Mouse (Mus musculus): ENCODE data around the gene Rest. TPM values are rescaled to one million over a fixed set of nuclear protein-coding genes. Genes with fewer than 3 reads are reported as not detected.
A peak's percentile ranks its signal among the peaks of the same experiment; 100 is the strongest.

Rest gene
- polyA plus RNA-seq, 1 experiment from 2014 or later: 20.4 TPM

DNA sequence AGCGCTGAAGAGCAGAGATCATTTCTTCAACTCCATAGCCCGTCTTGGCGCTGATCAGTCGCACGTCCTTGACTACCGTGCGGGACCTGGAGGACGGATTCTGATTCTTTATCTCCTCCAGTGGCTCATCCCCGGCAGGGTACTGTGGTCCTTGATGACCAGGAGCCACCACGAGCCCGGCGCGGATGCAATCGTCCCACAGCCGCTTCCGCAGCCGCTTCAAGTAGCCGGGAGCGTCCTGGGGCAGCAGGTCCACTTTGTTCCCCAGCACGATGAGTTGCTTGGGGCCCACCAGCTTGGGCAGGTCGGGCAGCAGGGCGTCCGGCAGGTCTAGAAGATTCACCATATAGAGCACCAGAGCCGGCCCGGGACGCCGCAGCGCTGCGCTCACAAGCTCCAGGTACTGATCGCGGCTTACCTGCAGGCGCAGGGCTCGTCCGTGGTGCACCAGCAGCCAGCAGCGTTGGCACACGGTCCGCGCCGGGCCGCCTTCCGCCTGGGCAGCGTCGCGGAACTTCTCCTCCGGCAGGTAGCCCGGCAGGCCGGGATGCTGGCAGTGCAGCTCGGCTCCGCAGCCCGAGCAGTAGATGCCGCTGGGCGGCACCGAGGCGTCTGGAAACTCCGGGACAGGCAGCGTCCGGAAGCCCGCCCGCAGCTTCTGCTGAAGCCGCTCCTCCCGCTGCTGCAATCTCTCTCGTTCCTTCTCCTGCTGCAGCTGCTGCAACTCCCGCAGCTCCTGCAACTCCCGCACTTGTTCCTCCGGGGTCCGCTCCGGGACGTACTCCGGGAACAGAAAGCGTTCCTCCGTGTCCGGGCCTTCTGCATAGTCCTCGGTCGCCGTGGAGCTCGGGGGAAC is 44.0 kb downstream of the Rest start:
- Histone ChIP-seq H3K4me3 (ENCODE audit: low read depth, low read length) (peak overlapping the region; percentile 81), H3K9me3 (ENCODE audit: low read length) (no peaks in the 10 kb centered on the region), H3K36me3 (ENCODE audit: insufficient read depth, low read length) (peaks cover 3% of the 10 kb centered on the region; the same call in 1 of the 2 replicates), H3K4me1 (ENCODE audit: insufficient read depth, low read depth, low read length) (peaks cover 15% of the 10 kb centered on the region; the same call in 1 of the 2 replicates), H3K9ac (replicated peaks; ENCODE audit: low read depth) (peak overlapping the region; percentile 44), H3K27me3 (replicated peaks; ENCODE audit: insufficient read depth, low read length) (no peaks in the 10 kb centered on the region), H3K27ac (ENCODE audit: low read length) (0 out of 2 replicates have a peak overlapping the region, but pooled peaks have one; percentile 5), H3K4me2 (replicated peaks; ENCODE audit: low read depth, low read length) (peak overlapping the region; percentile 100)
- WGBS: under 1% methylated on average over 73 of the region's 76 CpGs
- DNase-seq (ENCODE audit: low spot score): peak; percentile 43
- ATAC-seq: peak; percentile 14
- TF ChIP-seq EP300 (IDR thresholded peaks at IDR 0.05): no peak
- TF ChIP-seq CTCF (IDR thresholded peaks at IDR 0.05): no peak

DNA sequence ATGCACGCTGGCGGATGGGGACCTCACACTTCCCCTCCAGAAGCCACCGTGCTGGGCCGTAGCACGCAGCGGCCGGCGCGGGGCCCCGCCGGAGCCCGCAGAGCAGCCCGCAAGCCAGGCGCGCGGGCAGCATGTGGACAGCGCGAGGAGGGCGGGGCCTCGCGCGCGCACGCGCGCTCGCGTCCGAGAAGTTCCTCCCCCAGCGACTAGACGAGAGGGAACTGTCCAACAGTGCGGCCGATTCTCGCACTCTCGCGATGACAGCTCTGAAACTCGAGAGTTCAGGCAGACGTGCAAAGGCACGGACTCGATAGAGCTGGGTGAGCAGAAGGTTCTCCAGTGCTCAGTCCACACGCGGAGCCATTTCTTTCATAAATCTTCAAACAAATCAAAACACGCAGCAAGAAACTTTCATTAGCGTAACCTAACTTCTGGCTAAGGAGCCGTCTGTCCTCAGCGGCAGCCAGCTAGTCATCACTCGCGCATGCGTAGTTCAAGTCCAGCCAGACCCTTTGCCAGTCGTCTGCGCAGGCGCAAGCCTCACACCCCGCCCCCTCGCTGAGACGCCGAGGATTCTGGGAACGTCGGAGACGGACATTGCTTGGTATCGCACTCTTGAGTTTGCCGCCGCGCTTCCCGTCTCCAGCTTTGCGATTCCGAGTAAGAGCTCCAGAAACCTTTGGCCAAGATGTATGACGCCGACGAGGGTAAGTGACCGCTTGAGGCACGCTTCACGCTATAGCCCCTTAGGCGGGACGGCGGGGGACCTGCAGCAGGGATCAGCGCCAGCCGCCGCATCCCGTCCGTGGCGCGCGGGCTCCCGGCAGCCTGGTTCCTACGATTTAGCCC is 44.9 kb downstream of the Rest start, which contains the start of the genes Noa1 and Polr2b:
Gene Noa1, minus strand, starts transcription at position 161 of the 849 bp plus-strand sequence.
Gene Polr2b, plus strand, starts transcription at position 224 of the 849 bp plus-strand sequence.
- no peaks in the 10 kb centered on the region for H3K9me3 ChIP-seq (ENCODE audit: low read length)
- peaks cover 15% of the 10 kb centered on the region; the same call in 1 of the 2 replicates for H3K4me1 ChIP-seq (ENCODE audit: insufficient read depth, low read depth, low read length)
- DNase-seq (ENCODE audit: low spot score): peak; percentile 99
- peaks cover 3% of the 10 kb centered on the region; the same call in 1 of the 2 replicates for H3K36me3 ChIP-seq (ENCODE audit: insufficient read depth, low read length)
- no peaks in the 10 kb centered on the region for H3K27me3 ChIP-seq (replicated peaks; ENCODE audit: insufficient read depth, low read length)
- peak within 1 kb of the TSS; percentile 63 for H3K9ac ChIP-seq (replicated peaks; ENCODE audit: low read depth)
- H3K4me2 ChIP-seq (replicated peaks; ENCODE audit: low read depth, low read length): peak within 1 kb of the TSS; percentile 100
- TF ChIP-seq EP300 (IDR thresholded peaks at IDR 0.05) (no peak; the same call in 1 of the 2 replicates), CTCF (IDR thresholded peaks at IDR 0.05) (peak; percentile 23)
- peak within 1 kb of the TSS; percentile 88 for H3K27ac ChIP-seq (ENCODE audit: low read length)
- WGBS: under 1% methylated on average over 84 of the region's 85 CpGs
- peak within 1 kb of the TSS; percentile 81 for H3K4me3 ChIP-seq (ENCODE audit: low read depth, low read length)
- ATAC-seq: peak; percentile 96

DNA sequence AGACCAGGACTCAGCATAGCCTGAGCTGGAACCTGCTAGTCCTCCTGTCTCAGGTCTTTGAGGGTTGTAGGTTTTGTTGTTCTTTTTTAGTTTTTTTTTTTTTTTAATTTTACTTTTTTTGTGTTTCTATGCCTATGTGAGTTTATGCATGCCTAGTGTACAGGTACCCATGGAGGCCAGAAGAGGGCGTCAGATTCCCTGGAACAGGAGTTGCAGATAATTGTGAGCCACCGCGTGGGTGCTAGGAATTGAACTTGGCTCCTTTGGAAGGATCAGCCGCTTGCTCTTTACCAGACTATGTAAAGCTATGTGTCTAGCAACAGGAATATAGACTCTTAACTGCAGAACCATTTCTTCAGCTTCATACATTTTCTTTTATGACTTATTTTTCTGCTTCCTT is 48.9 kb downstream of the Rest start:
- no peak overlapping the region for H3K9ac ChIP-seq (replicated peaks; ENCODE audit: low read depth)
- no peak for ATAC-seq
- TF ChIP-seq CTCF (IDR thresholded peaks at IDR 0.05): no peak
- TF ChIP-seq EP300 (IDR thresholded peaks at IDR 0.05): no peak
- H3K36me3 ChIP-seq (ENCODE audit: insufficient read depth, low read length): peaks cover 17% of the 10 kb centered on the region; the same call in 1 of the 2 replicates
- 0 out of 2 replicates have a peak, but pooled peaks cover 3% of the 10 kb centered on the region for H3K4me1 ChIP-seq (ENCODE audit: insufficient read depth, low read depth, low read length)
- no peak overlapping the region for H3K27ac ChIP-seq (ENCODE audit: low read length)
- H3K4me2 ChIP-seq (replicated peaks; ENCODE audit: low read depth, low read length): no peak overlapping the region
- WGBS: 94% methylated on average over 4 of the region's 4 CpGs
- no peak overlapping the region for H3K4me3 ChIP-seq (ENCODE audit: low read depth, low read length)
- no peak for DNase-seq (ENCODE audit: low spot score)
- no peaks in the 10 kb centered on the region for H3K27me3 ChIP-seq (replicated peaks; ENCODE audit: insufficient read depth, low read length)
- H3K9me3 ChIP-seq (ENCODE audit: low read length): no peaks in the 10 kb centered on the region

DNA sequence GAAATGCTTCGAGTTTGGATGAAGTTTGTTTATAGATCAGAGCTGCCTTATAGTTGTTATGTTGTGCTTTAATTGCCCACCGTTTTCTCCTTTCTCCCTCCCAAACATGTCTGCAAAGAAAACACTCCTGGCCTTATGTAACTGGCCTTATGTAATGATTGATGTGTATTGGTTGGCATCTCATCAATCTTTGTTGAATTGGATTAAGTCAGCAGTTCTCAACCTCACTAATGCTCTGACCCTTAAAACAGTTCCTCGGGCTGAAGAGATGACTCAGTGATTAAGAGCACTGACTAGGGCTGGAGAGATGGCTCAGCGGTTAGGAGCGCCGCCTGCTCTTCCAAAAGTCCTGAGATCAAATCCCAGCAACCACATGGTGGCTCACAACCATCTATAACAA is 49.7 kb downstream of the Rest start:
- H3K27me3 ChIP-seq (replicated peaks; ENCODE audit: insufficient read depth, low read length): no peaks in the 10 kb centered on the region
- TF ChIP-seq EP300 (IDR thresholded peaks at IDR 0.05): no peak
- TF ChIP-seq CTCF (IDR thresholded peaks at IDR 0.05): no peak
- no peak for ATAC-seq
- H3K4me2 ChIP-seq (replicated peaks; ENCODE audit: low read depth, low read length): no peak overlapping the region
- no peaks in the 10 kb centered on the region for H3K9me3 ChIP-seq (ENCODE audit: low read length)
- no peak for DNase-seq (ENCODE audit: low spot score)
- peaks cover 19% of the 10 kb centered on the region; the same call in 1 of the 2 replicates for H3K36me3 ChIP-seq (ENCODE audit: insufficient read depth, low read length)
- no peaks in the 10 kb centered on the region for H3K4me1 ChIP-seq (ENCODE audit: insufficient read depth, low read depth, low read length)
- H3K27ac ChIP-seq (ENCODE audit: low read length): no peak overlapping the region
- no peak overlapping the region for H3K4me3 ChIP-seq (ENCODE audit: low read depth, low read length)
- H3K9ac ChIP-seq (replicated peaks; ENCODE audit: low read depth): no peak overlapping the region
- WGBS: 76% methylated on average over 6 of the region's 6 CpGs

DNA sequence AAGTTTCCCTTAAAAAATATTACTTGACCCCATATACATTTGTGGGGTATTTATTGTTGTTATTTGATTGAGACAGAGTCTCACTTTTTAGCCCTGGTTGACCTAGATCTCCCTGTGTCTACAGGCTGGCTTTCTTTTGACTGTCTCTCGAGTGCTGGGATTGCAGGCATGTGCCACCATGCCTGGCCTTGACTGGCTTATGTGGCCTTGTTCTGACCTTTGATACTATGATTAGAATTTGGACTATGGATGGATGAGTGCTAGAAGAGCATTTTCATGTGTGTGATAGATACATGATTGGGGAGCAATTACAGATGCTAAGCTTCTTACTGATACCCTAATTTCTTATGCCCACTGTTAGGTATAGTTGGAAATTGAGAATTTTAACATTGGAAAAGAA is 59.6 kb downstream of the Rest start:
- Histone ChIP-seq H3K9me3 (ENCODE audit: low read length) (no peaks in the 10 kb centered on the region), H3K27ac (ENCODE audit: low read length) (no peak overlapping the region), H3K4me2 (replicated peaks; ENCODE audit: low read depth, low read length) (no peak overlapping the region), H3K36me3 (ENCODE audit: insufficient read depth, low read length) (peaks cover 56% of the 10 kb centered on the region), H3K9ac (replicated peaks; ENCODE audit: low read depth) (no peak overlapping the region), H3K27me3 (replicated peaks; ENCODE audit: insufficient read depth, low read length) (no peaks in the 10 kb centered on the region), H3K4me1 (ENCODE audit: insufficient read depth, low read depth, low read length) (no peaks in the 10 kb centered on the region), H3K4me3 (ENCODE audit: low read depth, low read length) (no peak overlapping the region)
- no peak for DNase-seq (ENCODE audit: low spot score)
- ATAC-seq: no peak
- TF ChIP-seq EP300 (IDR thresholded peaks at IDR 0.05) (no peak), CTCF (IDR thresholded peaks at IDR 0.05) (no peak)
- 88% methylated on average over 1 of the region's 1 CpGs for WGBS

DNA sequence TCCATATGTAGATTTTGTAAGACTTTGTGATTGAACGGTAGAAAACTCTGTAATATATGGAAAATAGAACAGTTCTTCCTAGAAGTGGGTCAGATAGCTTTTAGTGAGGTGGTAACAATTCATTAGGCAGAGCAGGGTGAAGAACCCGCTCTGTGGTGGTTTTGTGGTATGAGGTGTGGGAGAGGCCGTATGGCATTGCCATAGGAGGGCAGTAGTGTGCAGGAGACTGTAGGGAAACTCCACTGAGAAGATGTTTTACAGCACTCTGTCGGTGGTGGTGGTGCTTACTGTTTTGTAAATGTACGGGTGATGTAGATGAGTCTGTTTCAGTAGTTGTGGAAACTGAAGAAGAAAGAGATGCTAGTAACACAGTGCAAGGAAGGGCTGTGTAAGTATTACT is 64.9 kb downstream of the Rest start:
- Histone ChIP-seq H3K9ac (replicated peaks; ENCODE audit: low read depth) (no peak overlapping the region), H3K36me3 (ENCODE audit: insufficient read depth, low read length) (peaks cover 45% of the 10 kb centered on the region), H3K4me3 (ENCODE audit: low read depth, low read length) (no peak overlapping the region), H3K4me1 (ENCODE audit: insufficient read depth, low read depth, low read length) (no peaks in the 10 kb centered on the region), H3K4me2 (replicated peaks; ENCODE audit: low read depth, low read length) (no peak overlapping the region), H3K9me3 (ENCODE audit: low read length) (no peaks in the 10 kb centered on the region), H3K27ac (ENCODE audit: low read length) (no peak overlapping the region), H3K27me3 (replicated peaks; ENCODE audit: insufficient read depth, low read length) (no peaks in the 10 kb centered on the region)
- DNase-seq (ENCODE audit: low spot score): no peak
- no peak for ATAC-seq
- WGBS: 78% methylated on average over 5 of the region's 5 CpGs
- TF ChIP-seq EP300 (IDR thresholded peaks at IDR 0.05) (no peak), CTCF (IDR thresholded peaks at IDR 0.05) (peak; percentile 34; the same call in 1 of the 2 replicates)

Small RNA genes lying within 50 kb of the gene (microRNA-seq; reads per million reads assigned to microRNA genes)
- gene Mir5098: not detected

Other genes with a start within 250 kb of the Rest start
- 0.80 and 1.2 TPM in 2 replicates for gene Thegl, start 249.5 kb upstream of the Rest start, polyA plus RNA-seq (2015; fragmentation: Nextera tagmentation; extraction: Ambion mirVana)
- gene Hopx, start 150.4 kb upstream of the Rest start, polyA plus RNA-seq (2015; fragmentation: Nextera tagmentation; extraction: Ambion mirVana): 49.0 and 49.5 TPM in 2 replicates
- 5.2 and 8.5 TPM in 2 replicates for gene Spink2, start 54.0 kb upstream of the Rest start, polyA plus RNA-seq (2015; fragmentation: Nextera tagmentation; extraction: Ambion mirVana)
- gene Noa1, start 44.6 kb downstream of the Rest start, polyA plus RNA-seq (2015; fragmentation: Nextera tagmentation; extraction: Ambion mirVana): 11.6 and 13.6 TPM in 2 replicates
- gene Polr2b, start 44.7 kb downstream of the Rest start, polyA plus RNA-seq (2015; fragmentation: Nextera tagmentation; extraction: Ambion mirVana): 23.6 and 26.2 TPM in 2 replicates
- gene Igfbp7, start 142.6 kb downstream of the Rest start, polyA plus RNA-seq (2015; fragmentation: Nextera tagmentation; extraction: Ambion mirVana): 756 and 780 TPM in 2 replicates